20 mouse cellular contexts compared by ENCODE assay signal in the genomic region with DNA sequence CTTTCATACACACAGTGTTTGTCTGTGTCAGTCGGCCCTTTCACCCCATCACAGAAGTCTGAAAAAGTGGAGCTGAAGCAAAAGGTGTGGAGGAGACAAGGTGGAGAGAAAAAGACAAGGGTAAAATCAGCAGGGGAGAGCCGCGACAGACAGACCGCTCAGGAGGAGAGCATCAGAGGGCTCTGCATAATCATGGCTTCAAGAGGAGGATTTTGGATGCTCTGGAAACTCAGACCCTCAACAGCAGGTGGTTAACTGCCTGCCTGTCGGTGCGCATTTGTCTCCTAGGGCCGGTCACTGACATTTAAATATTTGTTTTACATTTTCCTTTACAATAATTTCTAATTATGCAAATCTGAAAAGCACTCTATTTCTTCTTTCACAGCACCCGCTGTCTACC.
DNase-seq lines count a peak whose midpoint lies in the region; ATAC-seq and TF ChIP-seq lines count a peak whose summit lies in the region.
"Had no signal": no experiment of that assay in that cellular context is flagged by ENCODE, and none has a peak within 500 bp of the region (broad histone marks: within the 10 kb centered on the region; RNA-seq: fewer than 3 reads in every experiment).

No protein-coding gene starts in this region.

- no peak overlapping the region for H3K27ac ChIP-seq in hindbrain, postnatal 0 days
- H3K27ac ChIP-seq in midbrain, postnatal 0 days (ENCODE audit: low read depth, low read length), result no peak overlapping the region
- H3K27ac ChIP-seq in heart, embryonic 10.5 days, result no peak overlapping the region
- no peak overlapping the region for H3K27ac ChIP-seq in liver, postnatal 0 days (ENCODE audit: low read depth)
- H3K27ac ChIP-seq: forebrain, embryonic 10.5 days; gastrocnemius, adult 2 months; kidney, embryonic 15.5 days; liver, embryonic 13.5 days had no signal

- H3K9me3 ChIP-seq in hindbrain, postnatal 0 days (ENCODE audit: low read length), result no peaks in the 10 kb centered on the region
- no peaks in the 10 kb centered on the region for H3K9me3 ChIP-seq in midbrain, postnatal 0 days (ENCODE audit: low read length)
- H3K9me3 ChIP-seq in heart, embryonic 10.5 days, result no peaks in the 10 kb centered on the region
- no peaks in the 10 kb centered on the region for H3K9me3 ChIP-seq in liver, postnatal 0 days (ENCODE audit: low read length)
- H3K9me3 ChIP-seq: forebrain, embryonic 10.5 days; kidney, embryonic 15.5 days; liver, embryonic 13.5 days had no signal

- no peaks in the 10 kb centered on the region for H3K36me3 ChIP-seq in hindbrain, postnatal 0 days (ENCODE audit: insufficient read depth, low read length)
- H3K36me3 ChIP-seq in midbrain, postnatal 0 days (ENCODE audit: insufficient read depth, low read length), result no peaks in the 10 kb centered on the region
- no peaks in the 10 kb centered on the region for H3K36me3 ChIP-seq in heart, embryonic 10.5 days
- H3K36me3 ChIP-seq in liver, postnatal 0 days (replicated peaks; ENCODE audit: insufficient read depth, low read length), result no peaks in the 10 kb centered on the region
- H3K36me3 ChIP-seq: forebrain, embryonic 10.5 days; kidney, embryonic 15.5 days; liver, embryonic 13.5 days had no signal

- peak; percentile 2 for DNase-seq in left cerebral cortex, postnatal 4 days
- no peak for DNase-seq in left cerebral cortex, adult 9 months (ENCODE audit: low spot score in 2 of 2)
- DNase-seq in brain, embryonic 14.5 days (ENCODE audit: low read depth), result peak; percentile 45
- no peak for DNase-seq in hindbrain, postnatal 0 days (ENCODE audit: low spot score)
- DNase-seq in midbrain, postnatal 0 days (ENCODE audit: low spot score), result no peak
- DNase-seq in heart, embryonic 10.5 days (ENCODE audit: low spot score), result no peak
- no peak for DNase-seq in liver, postnatal 0 days
- DNase-seq: adrenal gland, postnatal 14 days; cerebellum, adult 9-11 months; gastrocnemius, adult 2 months; kidney, postnatal 36 days; liver, embryonic 13.5 days; lung, embryonic 14.5 days; right cerebral cortex, adult 18-20 months; right cerebral cortex, postnatal 4 days; thymus, postnatal 25 days had no signal

- H3K4me2 ChIP-seq in hindbrain, postnatal 0 days (ENCODE audit: low read depth, low read length), result peak overlapping the region; percentile 23; the same call in 1 of the 2 replicates
- peak overlapping the region; percentile 9; the same call in 1 of the 2 replicates for H3K4me2 ChIP-seq in midbrain, postnatal 0 days (ENCODE audit: low read depth, low read length, poor library complexity, severe bottlenecking)
- no peak overlapping the region for H3K4me2 ChIP-seq in liver, postnatal 0 days (ENCODE audit: low read depth, low read length)
- H3K4me2 ChIP-seq: heart, embryonic 11.5 days; kidney, embryonic 15.5 days; liver, embryonic 13.5 days; lung, embryonic 14.5 days had no signal

- H3K27me3 ChIP-seq in hindbrain, postnatal 0 days (ENCODE audit: insufficient read depth, low read length), result no peaks in the 10 kb centered on the region
- H3K27me3 ChIP-seq in midbrain, postnatal 0 days (ENCODE audit: insufficient read depth, low read length), result no peaks in the 10 kb centered on the region
- H3K27me3 ChIP-seq in heart, embryonic 10.5 days (ENCODE audit: insufficient read depth, poor library complexity, severe bottlenecking), result no peaks in the 10 kb centered on the region
- no peaks in the 10 kb centered on the region for H3K27me3 ChIP-seq in liver, postnatal 0 days (ENCODE audit: insufficient read depth, low read length)
- H3K27me3 ChIP-seq: kidney, embryonic 15.5 days; liver, embryonic 13.5 days had no signal

- TF ChIP-seq CTCF in brain, embryonic 14.5 days (IDR thresholded peaks at IDR 0.05; ENCODE audit: borderline replicate concordance, extremely low read depth, insufficient read depth, insufficient read length), result no peak
- no peak for TF ChIP-seq CTCF in hindbrain, postnatal 0 days (IDR thresholded peaks at IDR 0.05; ENCODE audit: low read depth)
- TF ChIP-seq CTCF in midbrain, postnatal 0 days (IDR thresholded peaks at IDR 0.05), result no peak
- no peak for TF ChIP-seq CTCF in liver, postnatal 0 days (IDR thresholded peaks at IDR 0.05; ENCODE audit: low read depth)

- ATAC-seq in hindbrain, postnatal 0 days, result no peak
- no peak for ATAC-seq in midbrain, postnatal 0 days (ENCODE audit: low FRiP score)
- ATAC-seq in liver, postnatal 0 days, result no peak
- ATAC-seq: intestine, embryonic 16.5 days had no signal

- 22% methylated on average over 8 of the region's 8 CpGs for WGBS in hindbrain, postnatal 0 days
- WGBS in midbrain, postnatal 0 days, result 11% methylated on average over 8 of the region's 8 CpGs
- 25% methylated on average over 8 of the region's 8 CpGs for WGBS in heart, embryonic 10.5 days
- WGBS in liver, postnatal 0 days (ENCODE audit: insufficient replicate concordance), result 33% methylated on average over 8 of the region's 8 CpGs

- no peak overlapping the region for H3K4me3 ChIP-seq in hindbrain, postnatal 0 days (ENCODE audit: low read length)
- H3K4me3 ChIP-seq in midbrain, postnatal 0 days (ENCODE audit: low read depth, low read length), result no peak overlapping the region
- H3K4me3 ChIP-seq in heart, embryonic 10.5 days, result no peak overlapping the region
- H3K4me3 ChIP-seq in liver, postnatal 0 days (ENCODE audit: low read depth, low read length), result no peak overlapping the region
- H3K4me3 ChIP-seq: forebrain, embryonic 10.5 days; gastrocnemius, adult 2 months; kidney, embryonic 15.5 days; liver, embryonic 13.5 days had no signal

- no peaks in the 10 kb centered on the region for H3K4me1 ChIP-seq in hindbrain, postnatal 0 days (ENCODE audit: insufficient read depth, low read length)
- H3K4me1 ChIP-seq in midbrain, postnatal 0 days (ENCODE audit: insufficient read depth, low read length), result no peaks in the 10 kb centered on the region
- no peaks in the 10 kb centered on the region for H3K4me1 ChIP-seq in heart, embryonic 10.5 days
- no peaks in the 10 kb centered on the region for H3K4me1 ChIP-seq in liver, postnatal 0 days (ENCODE audit: insufficient read depth)
- H3K4me1 ChIP-seq: kidney, embryonic 15.5 days; liver, embryonic 13.5 days had no signal

- intact Hi-C loops in left cerebral cortex, postnatal 4 days (cut with DNase I), result no loop called here

- no peak for TF ChIP-seq EP300 in liver, postnatal 0 days (IDR thresholded peaks at IDR 0.05; ENCODE audit: low read depth)

- H3K9ac ChIP-seq in hindbrain, postnatal 0 days (replicated peaks; ENCODE audit: low read length), result no peak overlapping the region
- H3K9ac ChIP-seq in midbrain, postnatal 0 days (replicated peaks; ENCODE audit: low read length, poor library complexity, severe bottlenecking), result no peak overlapping the region
- H3K9ac ChIP-seq in liver, postnatal 0 days (replicated peaks), result no peak overlapping the region
- H3K9ac ChIP-seq: kidney, embryonic 15.5 days; liver, embryonic 13.5 days; lung, embryonic 14.5 days had no signal

- TF ChIP-seq POLR2A in brain, embryonic 14.5 days (IDR thresholded peaks at IDR 0.05; ENCODE audit: borderline replicate concordance, extremely low read depth, insufficient read depth, insufficient read length, poor library complexity, severe bottlenecking), result no peak

Comparison
In these comparisons a context has a peak if more than half of its experiments do, and no peak if none do; other contexts are left out.
1. DNase-seq: peak in left cerebral cortex, postnatal 4 days (single experiment) and brain, embryonic 14.5 days (single experiment); none in left cerebral cortex, adult 9 months (0 of 2), hindbrain, postnatal 0 days (single experiment), midbrain, postnatal 0 days (single experiment), heart, embryonic 10.5 days (single experiment) and liver, postnatal 0 days (single experiment).